Mouse (Mus musculus): Measurements from ENCODE around the gene Zwilch. TPM values are rescaled to one million over a fixed set of nuclear protein-coding genes. Genes with fewer than 3 reads are reported as not detected.

The Zwilch gene
- 3.3 TPM for polyA plus RNA-seq (2017; shearing (Covaris generic))

GRCm38 (mm10) chr9:64172816-64173665, at the start of gene Zwilch, which contains the start of gene Rpl4:
Zwilch (minus strand) TSS chr9:64173104.
Rpl4 (plus strand) TSS chr9:64173375.

GRCm38 (mm10) chr9:64178974-64179646, 6.2 kb upstream of the Zwilch start, which contains the start of gene Snapc5:
Snapc5 (plus strand) TSS chr9:64179274.

GRCm38 (mm10) chr9:64116876-64117275, 56.0 kb downstream of the Zwilch start, which contains the start of gene Lctl:
Lctl (plus strand) TSS chr9:64117147.

Other genes starting within 250 kb of the Zwilch start
- gene Smad6, start 151.0 kb downstream of the Zwilch start, polyA plus RNA-seq (2017; shearing (Covaris generic)): 0.12 TPM
- gene Lctl, start 56.0 kb downstream of the Zwilch start, polyA plus RNA-seq (2017; shearing (Covaris generic)): not detected
- 1,555 TPM for gene Rpl4, start 271 bp upstream of the Zwilch start, polyA plus RNA-seq (2017; shearing (Covaris generic))
- gene Snapc5, start 6.2 kb upstream of the Zwilch start, polyA plus RNA-seq (2017; shearing (Covaris generic)): 56.8 TPM
- gene Uchl4, start 62.1 kb upstream of the Zwilch start, polyA plus RNA-seq (2017; shearing (Covaris generic)): 11.5 TPM
- gene Map2k1, start 80.5 kb upstream of the Zwilch start, polyA plus RNA-seq (2017; shearing (Covaris generic)): 96.7 TPM
- gene Tipin, start 108.5 kb upstream of the Zwilch start, polyA plus RNA-seq (2017; shearing (Covaris generic)): 53.0 TPM
- 21.1 TPM for gene Dis3l, start 168.2 kb upstream of the Zwilch start, polyA plus RNA-seq (2017; shearing (Covaris generic))
- gene Megf11, start 212.5 kb upstream of the Zwilch start, polyA plus RNA-seq (2017; shearing (Covaris generic)): 0.50 TPM